In genomic region chr7:98674344-98674743, GRCm38 (mm10) we compare ENCODE assay signal across 13 mouse cellular contexts.
"Had no signal": no experiment of that assay in that cellular context is flagged by ENCODE, and none has a peak within 500 bp of the region (broad histone marks: within the 10 kb centered on the region; RNA-seq: fewer than 3 reads in every experiment).

No protein-coding gene starts in this region.

- H3K36me3 ChIP-seq: limb, embryonic 13.5 days; midbrain, embryonic 10.5 days; neural tube, embryonic 13.5 days had no signal

- H3K9me3 ChIP-seq: limb, embryonic 13.5 days; midbrain, embryonic 10.5 days; neural tube, embryonic 13.5 days had no signal

- H3K4me3 ChIP-seq: limb, embryonic 13.5 days; midbrain, embryonic 10.5 days; neural tube, embryonic 13.5 days had no signal

- H3K27ac ChIP-seq: kidney, postnatal 0 days; limb, embryonic 13.5 days; midbrain, embryonic 10.5 days; neural tube, embryonic 13.5 days had no signal

- DNase-seq: kidney, adult 2 months; kidney, postnatal 36 days; lung, adult 18-20 months; midbrain, embryonic 14.5 days; retina, postnatal 1 day; right cerebral cortex, postnatal 4 days; spleen, adult 18-20 months; thymus, adult 18-20 months; thymus, postnatal 14 days had no signal

- H3K27me3 ChIP-seq: limb, embryonic 13.5 days; neural tube, embryonic 13.5 days had no signal

- H3K4me2 ChIP-seq: limb, embryonic 13.5 days; neural tube, embryonic 13.5 days had no signal

- H3K9ac ChIP-seq: limb, embryonic 13.5 days; neural tube, embryonic 13.5 days had no signal
